Comparison of ENCODE assay signal across 10 mouse cellular contexts in the genomic region with DNA sequence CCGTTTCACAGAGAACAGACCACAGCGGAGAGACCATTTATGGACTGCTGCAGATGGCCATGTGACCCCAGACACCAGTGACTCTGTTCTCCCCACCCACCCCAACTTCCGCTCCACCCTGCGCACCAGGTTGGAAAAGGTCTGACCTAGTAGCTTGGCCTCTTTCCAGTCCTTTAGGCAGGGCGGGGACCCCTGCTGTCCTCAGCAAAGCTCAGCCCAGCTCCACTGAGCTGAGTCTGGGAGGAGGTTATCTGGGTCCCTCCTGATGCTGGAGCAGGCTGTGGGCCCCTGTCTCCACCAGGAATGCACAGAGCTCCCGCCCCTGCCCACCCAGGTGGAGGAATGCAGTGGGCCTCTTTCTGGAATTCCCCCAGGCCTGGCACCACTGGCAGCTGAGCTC. TPM values are rescaled to one million over a fixed set of nuclear protein-coding genes. Genes with fewer than 3 reads are reported as not detected.
DNase-seq lines count a peak whose midpoint lies in the region; ATAC-seq lines count a peak whose summit lies in the region.
"Had no signal": no experiment of that assay in that cellular context is flagged by ENCODE, and none has a peak within 500 bp of the region (broad histone marks: within the 10 kb centered on the region; RNA-seq: fewer than 3 reads in every experiment).

No protein-coding gene starts in this region.

- peak overlapping the region; percentile 93 for H3K27ac ChIP-seq in liver, embryonic 13.5 days
- H3K27ac ChIP-seq in embryonic facial prominence, embryonic 15.5 days (replicated peaks): peak overlapping the region; percentile 76
- peak overlapping the region; percentile 77 for H3K27ac ChIP-seq in limb, embryonic 13.5 days
- peak overlapping the region; percentile 92 for H3K27ac ChIP-seq in stomach, embryonic 16.5 days (ENCODE audit: low read length)
- H3K27ac ChIP-seq: forebrain, embryonic 12.5 days had no signal

- peaks cover 62% of the 10 kb centered on the region for H3K4me1 ChIP-seq in liver, embryonic 13.5 days (replicated peaks)
- peaks cover 27% of the 10 kb centered on the region for H3K4me1 ChIP-seq in embryonic facial prominence, embryonic 15.5 days
- peaks cover 26% of the 10 kb centered on the region for H3K4me1 ChIP-seq in limb, embryonic 13.5 days
- H3K4me1 ChIP-seq in stomach, embryonic 16.5 days (ENCODE audit: control insufficient read depth, insufficient read depth, low read length): peaks cover 40% of the 10 kb centered on the region

- intact Hi-C loops in left cerebral cortex, postnatal 25 days (cut with DNase I): no loop called here

- no peaks in the 10 kb centered on the region for H3K27me3 ChIP-seq in liver, embryonic 13.5 days
- H3K27me3 ChIP-seq in embryonic facial prominence, embryonic 15.5 days: no peaks in the 10 kb centered on the region
- H3K27me3 ChIP-seq in limb, embryonic 13.5 days: no peaks in the 10 kb centered on the region
- no peaks in the 10 kb centered on the region for H3K27me3 ChIP-seq in stomach, embryonic 16.5 days (ENCODE audit: control insufficient read depth, insufficient read depth, low read length)
- H3K27me3 ChIP-seq: forebrain, embryonic 12.5 days had no signal

- no peak for ATAC-seq in liver, embryonic 13.5 days (ENCODE audit: low read depth)
- peak; percentile 45 for ATAC-seq in embryonic facial prominence, embryonic 15.5 days (ENCODE audit: insufficient number of reproducible peaks, low FRiP score, low TSS enrichment, low read depth)
- peak; percentile 54 for ATAC-seq in limb, embryonic 13.5 days (ENCODE audit: low FRiP score, low read depth)
- peak; percentile 70 for ATAC-seq in stomach, embryonic 16.5 days (ENCODE audit: insufficient read depth, low FRiP score)
- no peak for ATAC-seq in frontal cortex, adult (ENCODE audit: low TSS enrichment)

- no peak for DNase-seq in liver, embryonic 13.5 days
- no peak for DNase-seq in liver
- DNase-seq in left cerebral cortex, postnatal 25 days (ENCODE audit: low spot score in 2 of 2): no peak

- peak overlapping the region; percentile 51 for H3K9ac ChIP-seq in liver, embryonic 13.5 days
- H3K9ac ChIP-seq in embryonic facial prominence, embryonic 15.5 days: no peak overlapping the region
- H3K9ac ChIP-seq in limb, embryonic 13.5 days: no peak overlapping the region
- 0 out of 2 replicates have a peak overlapping the region, but pooled peaks have one; percentile 29 for H3K9ac ChIP-seq in stomach, embryonic 16.5 days (ENCODE audit: low read length)
- H3K9ac ChIP-seq: forebrain, embryonic 12.5 days had no signal

- H3K4me3 ChIP-seq in liver, embryonic 13.5 days (replicated peaks): no peak overlapping the region
- no peak overlapping the region for H3K4me3 ChIP-seq in embryonic facial prominence, embryonic 15.5 days (replicated peaks)
- no peak overlapping the region for H3K4me3 ChIP-seq in limb, embryonic 13.5 days
- no peak overlapping the region for H3K4me3 ChIP-seq in stomach, embryonic 16.5 days (replicated peaks; ENCODE audit: low read length)
- H3K4me3 ChIP-seq: forebrain, embryonic 12.5 days had no signal

- H3K4me2 ChIP-seq in liver, embryonic 13.5 days: peak overlapping the region; percentile 66
- H3K4me2 ChIP-seq in embryonic facial prominence, embryonic 15.5 days (replicated peaks): no peak overlapping the region
- H3K4me2 ChIP-seq in limb, embryonic 13.5 days (replicated peaks): peak overlapping the region; percentile 27
- H3K4me2 ChIP-seq in stomach, embryonic 16.5 days (ENCODE audit: low read depth, low read length): peak overlapping the region; percentile 20; the same call in 1 of the 2 replicates
- H3K4me2 ChIP-seq: forebrain, embryonic 12.5 days had no signal

- H3K9me3 ChIP-seq in liver, embryonic 13.5 days (replicated peaks): no peaks in the 10 kb centered on the region
- no peaks in the 10 kb centered on the region for H3K9me3 ChIP-seq in embryonic facial prominence, embryonic 15.5 days (replicated peaks)
- no peaks in the 10 kb centered on the region for H3K9me3 ChIP-seq in limb, embryonic 13.5 days
- no peaks in the 10 kb centered on the region for H3K9me3 ChIP-seq in stomach, embryonic 16.5 days (replicated peaks; ENCODE audit: control insufficient read depth, low read length)
- H3K9me3 ChIP-seq: forebrain, embryonic 12.5 days had no signal

- H3K36me3 ChIP-seq in liver, embryonic 13.5 days: no peaks in the 10 kb centered on the region
- H3K36me3 ChIP-seq in embryonic facial prominence, embryonic 15.5 days: no peaks in the 10 kb centered on the region
- H3K36me3 ChIP-seq in limb, embryonic 13.5 days: no peaks in the 10 kb centered on the region
- no peaks in the 10 kb centered on the region for H3K36me3 ChIP-seq in stomach, embryonic 16.5 days (ENCODE audit: control insufficient read depth, insufficient read depth, low read length)
- H3K36me3 ChIP-seq: forebrain, embryonic 12.5 days had no signal

- WGBS in liver, embryonic 13.5 days (ENCODE audit: insufficient replicate concordance): 65% methylated on average over 6 of the region's 6 CpGs
- 40% methylated on average over 6 of the region's 6 CpGs for WGBS in embryonic facial prominence, embryonic 15.5 days
- WGBS in limb, embryonic 13.5 days: 34% methylated on average over 6 of the region's 6 CpGs
- 36% methylated on average over 6 of the region's 6 CpGs for WGBS in stomach, embryonic 16.5 days

RNA-seq across cellular contexts. Expression of a gene that starts 9.3 kb away (rescaled TPM):
- polyA plus RNA-seq in liver, embryonic 13.5 days (2015; fragmentation: Nextera tagmentation; extraction: Ambion mirVana): 1.5 and 1.9 TPM in 2 replicates
- 28.0 and 37.2 TPM in 2 replicates for polyA plus RNA-seq in embryonic facial prominence, embryonic 15.5 days (2015; fragmentation: Nextera tagmentation; extraction: Ambion mirVana)
- 15.6 and 15.8 TPM in 2 replicates for polyA plus RNA-seq in limb, embryonic 13.5 days (2015; fragmentation: Nextera tagmentation; extraction: Ambion mirVana)
- 61.3 and 64.6 TPM in 2 replicates for polyA plus RNA-seq in stomach, embryonic 16.5 days (2015; fragmentation: Nextera tagmentation; extraction: Ambion mirVana)
- 1 to 10 TPM; 6.0 to 6.7 TPM for total RNA-seq in left cerebral cortex, postnatal 25 days (2021)

RNA-seq across cellular contexts. Expression of a gene that starts 22.2 kb away (rescaled TPM):
- polyA plus RNA-seq in liver, embryonic 13.5 days (2015; fragmentation: Nextera tagmentation; extraction: Ambion mirVana): 525 and 552 TPM in 2 replicates
- 599 and 606 TPM in 2 replicates for polyA plus RNA-seq in embryonic facial prominence, embryonic 15.5 days (2015; fragmentation: Nextera tagmentation; extraction: Ambion mirVana)
- polyA plus RNA-seq in limb, embryonic 13.5 days (2015; fragmentation: Nextera tagmentation; extraction: Ambion mirVana): 572 and 605 TPM in 2 replicates
- polyA plus RNA-seq in stomach, embryonic 16.5 days (2015; fragmentation: Nextera tagmentation; extraction: Ambion mirVana): 408 and 537 TPM in 2 replicates
- 100 to 1,000 TPM; 648 to 660 TPM for total RNA-seq in left cerebral cortex, postnatal 25 days (2021)

RNA-seq across cellular contexts. Expression of a gene that starts 38.3 kb away (rescaled TPM):
- polyA plus RNA-seq in liver, embryonic 13.5 days (2015; fragmentation: Nextera tagmentation; extraction: Ambion mirVana): 4.2 and 4.4 TPM in 2 replicates
- polyA plus RNA-seq in embryonic facial prominence, embryonic 15.5 days (2015; fragmentation: Nextera tagmentation; extraction: Ambion mirVana): 13.5 and 14.2 TPM in 2 replicates
- 14.7 and 16.6 TPM in 2 replicates for polyA plus RNA-seq in limb, embryonic 13.5 days (2015; fragmentation: Nextera tagmentation; extraction: Ambion mirVana)
- 4.3 and 4.6 TPM in 2 replicates for polyA plus RNA-seq in stomach, embryonic 16.5 days (2015; fragmentation: Nextera tagmentation; extraction: Ambion mirVana)
- total RNA-seq in left cerebral cortex, postnatal 25 days (2021): 10 to 100 TPM; 23.9 to 30.4 TPM

RNA-seq across cellular contexts. Expression of a gene that starts 54.7 kb away (rescaled TPM):
- polyA plus RNA-seq in liver, embryonic 13.5 days (2015; fragmentation: Nextera tagmentation; extraction: Ambion mirVana): not detected in 2 replicates
- 1.5 and 1.8 TPM in 2 replicates for polyA plus RNA-seq in embryonic facial prominence, embryonic 15.5 days (2015; fragmentation: Nextera tagmentation; extraction: Ambion mirVana)
- polyA plus RNA-seq in limb, embryonic 13.5 days (2015; fragmentation: Nextera tagmentation; extraction: Ambion mirVana): 1.00 and 1.2 TPM in 2 replicates
- polyA plus RNA-seq in stomach, embryonic 16.5 days (2015; fragmentation: Nextera tagmentation; extraction: Ambion mirVana): 3.7 and 5.9 TPM in 2 replicates
- total RNA-seq in left cerebral cortex, postnatal 25 days (2021): not detected
- total RNA-seq: left cerebral cortex, postnatal 10 days had no signal
- polyA plus RNA-seq: hindbrain, embryonic 11.5 days had no signal

Comparison
In these comparisons a context has a peak if more than half of its experiments do, and no peak if none do; other contexts are left out.
1. ATAC-seq: peak in embryonic facial prominence, embryonic 15.5 days (single experiment), limb, embryonic 13.5 days (single experiment) and stomach, embryonic 16.5 days (single experiment); none in liver, embryonic 13.5 days (single experiment) and frontal cortex, adult (single experiment).
2. H3K9ac ChIP-seq: peak in liver, embryonic 13.5 days (single experiment) and stomach, embryonic 16.5 days (single experiment); none in embryonic facial prominence, embryonic 15.5 days (single experiment) and limb, embryonic 13.5 days (single experiment).
3. Peak in every context shown above with its lines, with median percentiles within 50 percentile points of each other: H3K27ac ChIP-seq.